Mouse (Mus musculus): ENCODE results near the gene Gfod1. TPM values are rescaled to one million over a fixed set of nuclear protein-coding genes. Genes with fewer than 3 reads are reported as not detected.
A peak's percentile ranks its signal among the peaks of the same experiment; 100 is the strongest.

The Gfod1 gene
- total RNA-seq, 2 experiments from 2014 or later, result 86.7 to 93.1 TPM

DNA sequence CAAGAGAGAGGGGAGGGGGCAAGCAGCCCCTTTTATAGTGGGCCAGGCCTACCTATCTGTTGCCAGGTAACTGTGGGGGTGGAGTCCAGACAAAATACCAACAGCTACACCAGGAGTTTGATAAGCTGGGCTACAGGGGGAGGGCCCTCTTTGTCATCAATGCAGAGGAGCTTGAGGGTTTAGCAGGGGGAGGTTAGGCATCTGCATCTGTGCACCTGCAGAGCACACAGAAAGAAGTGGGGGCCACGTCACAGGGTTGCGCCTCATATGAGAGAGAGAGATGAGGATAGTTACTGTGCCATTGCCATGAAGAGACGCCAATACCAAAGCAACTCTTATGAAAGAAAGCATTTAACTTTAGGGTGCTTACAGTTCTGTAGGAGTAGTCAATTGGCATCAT, 127.3 kb downstream of the Gfod1 start:
- DNase-seq (ENCODE audit: extremely low spot score in 1 of 2, low spot score in 1 of 2), result no peak

DNA sequence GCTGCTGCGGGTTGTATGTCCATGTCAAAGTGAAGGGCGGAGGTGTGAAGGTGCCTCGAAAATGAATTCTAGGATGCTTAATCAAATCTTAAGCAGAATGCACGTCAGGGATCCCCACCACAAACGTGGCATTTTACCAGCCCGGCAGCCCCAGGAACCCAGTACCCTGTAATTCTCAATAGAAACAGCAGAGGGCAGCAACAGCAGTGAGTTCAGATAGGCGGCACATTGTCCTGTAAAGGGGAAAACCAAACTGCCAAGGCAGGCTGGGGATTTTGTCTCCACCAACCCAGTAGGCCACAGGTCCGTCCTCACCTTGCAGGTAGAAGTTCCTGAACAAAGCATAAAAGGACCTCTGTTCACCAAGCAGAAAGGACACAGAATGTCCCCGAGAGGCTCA, 130.7 kb downstream of the Gfod1 start:
- DNase-seq (ENCODE audit: extremely low spot score in 1 of 2, low spot score in 1 of 2), result peak; percentile 68 to 84

DNA sequence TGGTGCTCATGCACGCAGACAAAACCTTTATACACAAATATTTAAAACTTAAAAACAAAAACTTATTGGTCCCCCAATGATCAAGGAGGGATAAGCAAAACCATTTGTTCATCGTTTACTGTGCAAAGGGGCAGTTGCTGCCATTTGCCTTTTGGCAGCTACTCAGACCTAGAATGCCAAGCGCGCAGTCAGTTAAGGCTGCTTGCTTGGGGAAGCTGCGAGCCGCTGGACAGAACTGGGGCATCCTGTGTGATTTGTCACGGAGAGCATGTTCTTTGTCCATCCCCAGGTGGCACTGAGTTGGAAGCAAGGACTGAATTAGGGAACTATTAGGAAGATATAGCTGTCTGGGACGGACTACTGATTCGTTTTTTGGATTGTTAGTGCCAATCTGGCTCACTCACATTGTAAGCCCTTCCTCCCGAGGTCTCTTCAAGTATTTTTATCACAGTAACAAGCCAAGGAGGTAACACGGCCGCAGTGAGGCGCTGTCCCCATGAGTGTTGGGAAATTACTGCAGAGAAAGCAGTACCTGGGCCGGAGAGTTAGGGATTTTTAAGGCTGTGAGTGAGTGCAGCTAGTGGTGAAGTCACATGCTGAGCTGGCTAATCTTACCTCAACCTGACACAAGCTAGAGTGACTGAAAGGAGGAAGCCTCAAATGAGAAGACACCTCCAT, 131.8 kb downstream of the Gfod1 start:
- no peak for DNase-seq (ENCODE audit: extremely low spot score in 1 of 2, low spot score in 1 of 2)

DNA sequence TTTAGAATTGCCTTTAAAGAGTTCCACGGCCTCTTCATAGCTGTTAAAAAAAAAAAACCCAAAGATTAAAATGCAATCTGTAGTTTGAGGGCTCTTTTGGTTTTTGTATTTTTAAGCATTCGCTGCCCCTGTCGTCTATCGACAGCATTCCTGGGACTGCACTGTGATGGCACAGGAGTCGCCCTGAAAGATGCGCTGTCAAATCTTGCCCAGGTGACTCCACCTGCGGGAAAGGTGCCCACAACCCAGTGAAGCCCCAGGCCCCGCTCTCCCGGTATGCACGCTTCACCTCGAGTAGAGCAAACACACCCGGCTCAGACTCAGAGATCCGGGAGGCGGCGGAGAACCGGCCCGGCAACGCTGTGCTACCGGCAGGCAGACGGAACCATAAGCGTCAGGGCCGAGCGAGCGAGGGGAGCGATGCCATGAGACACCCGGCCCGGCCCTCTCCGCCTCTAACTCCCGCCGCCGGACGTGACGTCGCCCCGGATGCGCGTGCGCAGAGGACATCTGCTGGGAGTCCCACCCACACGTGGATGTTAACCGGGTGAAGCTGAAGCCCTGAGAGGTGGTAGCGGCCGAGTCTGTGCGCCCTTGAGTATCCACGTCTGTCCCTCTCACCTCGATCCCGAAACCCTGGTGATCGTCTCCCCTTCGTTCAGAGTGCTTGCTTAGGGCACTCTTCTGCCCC, 132.8 kb downstream of the Gfod1 start, which contains the start of gene Tbc1d7:
Gene Tbc1d7 (minus strand): TSS at position 482 of the 691 bp plus-strand sequence.
- peak; percentile 98 to 99 for DNase-seq (ENCODE audit: extremely low spot score in 1 of 2, low spot score in 1 of 2)

DNA sequence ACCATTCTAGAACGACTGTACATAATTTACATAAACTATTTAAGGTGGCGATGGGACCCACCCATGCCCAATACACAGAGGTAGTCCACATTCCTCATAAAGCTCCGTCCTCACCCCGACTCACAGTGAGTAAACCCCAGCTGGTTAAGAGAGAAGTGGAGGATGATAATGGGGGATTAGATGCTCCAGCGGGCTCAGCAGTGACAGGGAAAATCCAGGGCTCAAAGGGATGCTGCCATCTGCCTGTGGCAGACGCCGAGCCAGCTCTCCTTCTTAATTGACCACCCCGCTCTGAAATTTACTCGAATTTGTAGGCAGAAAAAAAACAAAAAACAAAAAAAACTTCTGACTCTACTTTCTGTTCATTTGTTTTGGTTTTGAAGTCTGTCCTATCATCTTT, 136.3 kb downstream of the Gfod1 start:
- DNase-seq (ENCODE audit: extremely low spot score in 1 of 2, low spot score in 1 of 2), result no peak

DNA sequence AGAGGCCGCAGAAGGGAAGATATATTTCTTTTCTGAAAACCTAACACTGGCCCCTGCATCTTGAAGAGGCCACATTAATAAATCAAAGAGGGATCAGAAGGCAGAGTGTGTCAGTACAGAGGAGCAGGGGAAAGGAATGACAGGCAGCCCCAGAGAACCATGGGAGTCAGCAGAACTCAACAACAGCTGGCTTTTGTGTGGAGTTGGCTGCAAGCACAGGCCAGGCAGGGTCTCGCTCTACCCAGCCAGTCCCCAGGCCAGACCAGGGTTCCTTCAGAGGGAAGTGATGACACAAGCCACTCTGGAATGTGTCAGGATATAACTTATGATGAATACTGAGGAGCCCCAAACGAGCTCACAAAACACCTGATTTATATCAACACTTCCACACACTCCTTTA, 144.5 kb downstream of the Gfod1 start:
- no peak for DNase-seq (ENCODE audit: extremely low spot score in 1 of 2, low spot score in 1 of 2)

DNA sequence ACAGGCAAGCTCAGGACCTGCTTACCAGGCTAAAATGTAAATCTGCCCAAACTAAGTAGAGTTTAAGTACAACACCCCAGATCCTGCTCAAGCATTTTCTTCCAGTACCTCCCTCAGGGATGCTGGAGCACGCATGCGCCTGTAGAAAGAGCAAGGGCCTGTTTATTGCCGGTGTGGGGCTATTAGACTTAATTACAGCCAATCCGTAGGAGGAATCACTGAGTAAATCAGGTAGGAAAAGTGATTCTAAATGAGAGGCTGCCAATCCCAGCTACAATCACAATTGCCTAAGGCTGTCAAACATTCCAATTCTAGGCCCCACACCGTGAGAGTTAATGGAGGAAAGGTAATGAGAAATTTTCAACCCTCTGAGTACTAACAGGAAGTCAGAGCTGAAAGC, 145.7 kb downstream of the Gfod1 start:
- no peak for DNase-seq (ENCODE audit: extremely low spot score in 1 of 2, low spot score in 1 of 2)

DNA sequence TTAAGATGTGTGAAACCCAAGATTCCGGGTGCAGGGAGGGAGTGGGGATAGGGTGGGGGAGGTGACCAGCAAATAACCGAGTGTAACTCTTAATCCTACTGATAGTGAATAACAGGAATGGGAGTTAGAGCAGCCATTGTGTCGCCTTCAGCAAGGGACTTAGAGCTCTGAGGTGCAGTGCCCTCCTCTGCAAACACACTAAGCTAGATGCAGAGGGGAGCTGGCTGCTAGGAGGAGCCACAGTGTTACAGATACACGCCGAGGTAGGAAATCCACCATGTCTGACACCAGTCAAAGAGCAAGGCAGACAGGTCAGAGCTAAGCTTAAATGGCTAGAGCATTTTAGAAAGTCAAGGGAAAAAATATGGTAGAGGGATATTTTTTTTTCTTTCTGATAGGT, 146.6 kb downstream of the Gfod1 start:
- DNase-seq (ENCODE audit: extremely low spot score in 1 of 2, low spot score in 1 of 2), result no peak

DNA sequence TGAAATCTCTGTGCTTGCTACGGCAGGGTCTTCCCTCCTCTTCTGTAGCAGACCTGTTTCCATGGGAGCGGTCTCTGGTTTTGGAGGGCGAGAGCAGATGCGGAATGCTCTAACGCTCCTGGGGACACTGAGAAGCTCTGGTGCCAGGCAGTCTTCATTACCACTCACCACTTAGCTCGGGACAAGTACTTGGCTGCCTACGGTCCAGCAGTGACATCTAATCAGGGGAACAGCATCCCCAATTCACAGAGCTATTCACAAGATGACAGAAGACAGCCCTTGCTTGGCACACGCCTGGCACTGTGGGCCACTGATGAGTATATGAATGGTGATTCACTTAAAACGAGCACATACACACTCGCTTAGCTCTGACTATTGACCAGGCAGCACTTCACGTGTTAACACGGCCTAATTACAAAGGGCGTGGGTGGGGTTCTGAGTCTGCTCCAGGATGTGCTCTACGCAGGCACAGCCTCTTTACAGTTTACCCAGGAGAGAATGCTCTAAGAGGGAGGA, 151.9 kb downstream of the Gfod1 start:
- no peak for DNase-seq (ENCODE audit: extremely low spot score in 1 of 2, low spot score in 1 of 2)

DNA sequence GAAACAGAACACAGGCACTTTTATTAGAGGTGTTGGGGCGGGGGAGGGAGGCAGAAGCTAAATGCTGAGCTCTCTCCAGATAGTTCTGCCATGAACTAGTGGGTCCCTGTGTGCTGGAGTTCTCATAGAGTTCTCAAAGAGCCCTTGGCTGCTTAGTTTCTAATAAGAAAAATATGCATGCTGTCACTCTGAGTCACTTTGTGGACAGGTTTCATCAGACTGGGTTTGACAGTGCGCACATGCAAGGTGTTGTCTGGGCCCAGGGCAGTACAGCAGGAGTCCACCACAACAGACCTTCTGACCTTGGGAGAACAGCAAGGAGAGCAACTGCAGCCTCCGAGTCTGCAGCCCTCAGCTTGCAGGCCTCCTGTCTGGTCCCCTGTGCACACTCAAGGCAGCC, 154.3 kb downstream of the Gfod1 start:
- DNase-seq (ENCODE audit: extremely low spot score in 1 of 2, low spot score in 1 of 2), result no peak

DNA sequence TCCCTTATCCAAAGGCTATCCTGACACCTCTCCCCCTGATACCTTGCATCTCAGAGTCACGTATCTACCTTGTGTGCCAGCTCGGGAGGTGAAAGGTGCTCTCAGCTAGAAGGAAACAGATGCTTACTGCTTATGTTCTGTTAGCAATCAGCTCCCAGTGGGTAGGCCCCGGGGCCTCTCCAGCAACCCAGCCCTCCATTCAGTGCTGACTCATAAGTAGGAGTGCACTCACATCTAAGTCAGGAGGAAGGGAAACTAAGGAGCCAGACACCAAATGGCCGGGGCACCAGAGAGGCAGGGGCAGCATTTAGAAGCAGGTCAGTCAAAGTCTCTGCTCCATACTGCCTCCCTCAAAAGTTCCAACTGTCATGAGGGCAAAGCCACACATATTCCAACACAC, 155.3 kb downstream of the Gfod1 start:
- no peak for DNase-seq (ENCODE audit: extremely low spot score in 1 of 2, low spot score in 1 of 2)

DNA sequence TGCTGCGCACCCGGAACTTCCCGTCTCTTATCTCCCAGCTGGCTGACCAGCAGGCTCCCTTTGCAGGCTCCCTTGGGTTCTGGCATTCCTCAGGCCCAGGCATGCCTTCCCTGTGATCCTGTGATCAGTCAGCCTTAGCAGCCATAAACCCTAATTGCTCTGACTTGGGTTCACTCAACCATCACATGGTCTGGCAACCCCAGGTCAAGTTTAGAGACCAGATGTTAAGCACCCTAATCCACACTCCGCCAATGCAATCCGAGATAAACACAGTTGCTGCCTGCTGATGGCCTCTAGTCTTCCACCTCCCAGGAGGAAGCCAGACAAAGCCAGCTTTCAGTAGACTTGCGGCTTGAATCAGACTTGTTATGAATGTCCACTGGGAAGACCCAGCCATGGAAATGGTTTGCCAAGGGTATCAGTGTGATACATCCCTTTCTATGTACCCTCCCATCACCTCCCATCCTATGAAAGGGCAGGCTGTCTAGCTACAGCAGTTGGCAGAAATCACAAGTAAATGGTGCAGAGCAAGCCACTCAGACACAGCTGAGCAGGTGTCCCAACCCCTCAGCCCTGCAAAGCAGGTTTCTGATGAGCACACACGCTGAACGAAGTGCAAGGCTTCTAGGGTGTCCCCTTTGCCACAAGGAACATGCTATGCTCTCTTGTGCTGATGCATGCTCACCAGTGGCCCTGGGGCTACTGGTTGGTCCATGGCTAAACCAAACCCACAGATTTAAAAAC, 157.3 kb downstream of the Gfod1 start:
- no peak for DNase-seq (ENCODE audit: extremely low spot score in 1 of 2, low spot score in 1 of 2)

Other genes with a start within 250 kb of the Gfod1 start
- 10 to 100 TPM; 32.9 to 38.8 TPM for gene Tbc1d7, start 132.7 kb downstream of the Gfod1 start, total RNA-seq (2021)
- gene Sirt5, start 61.3 kb upstream of the Gfod1 start, total RNA-seq (2021), result 10 to 100 TPM; 19.6 to 21.7 TPM
- 10 to 100 TPM; 79.5 to 91.1 TPM for gene Nol7, start 94.2 kb upstream of the Gfod1 start, total RNA-seq (2021)
- gene Ranbp9, start 177.1 kb upstream of the Gfod1 start, total RNA-seq (2021), result 10 to 100 TPM; 81.4 to 82.4 TPM

Data from layer of hippocampus, postnatal 25 days (tissue).